Mouse (Mus musculus) gastrocnemius, postnatal 25 days (tissue): ENCODE results near the gene Ostn. TPM values are rescaled to one million over a fixed set of nuclear protein-coding genes. Genes with fewer than 3 reads are reported as not detected.
A peak's percentile ranks its signal among the peaks of the same experiment; 100 is the strongest.

ENCODE experiments used
- DNase-seq: peaks from one replicate; pipeline ENCODE4 v3.0.0; 2022
- total RNA-seq, 2 experiments: library from RNA; stranded (reverse); gene quantifications; 1 replicate in 1 of 2; 2 replicates in 1 of 2; pipeline ENCODE4 v1.2.3; 2021

Gene Ostn
- total RNA-seq, 2 experiments from 2014 or later: 1.4 to 2.7 TPM

- DNase-seq: no peak
Measured at GRCm38 (mm10) chr16:27387634-27388611, 80.6 kb downstream of the Ostn start.

GRCm38 (mm10) chr16:27388761-27389451 is 81.6 kb downstream of the Ostn start, which contains the start of gene Ccdc50:
TSS of gene Ccdc50 (plus strand) at chr16:27388869.
- DNase-seq: peak; percentile 81

- DNase-seq: peak; percentile 18
Measured at GRCm38 (mm10) chr16:27389534-27390282, 82.4 kb downstream of the Ostn start.

- DNase-seq: no peak
Measured at GRCm38 (mm10) chr16:27390306-27390705, 83.0 kb downstream of the Ostn start.

- no peak for DNase-seq
Measured at GRCm38 (mm10) chr16:27391845-27392244, 84.6 kb downstream of the Ostn start.

- DNase-seq: no peak
Measured at GRCm38 (mm10) chr16:27395251-27396037, 88.2 kb downstream of the Ostn start.

GRCm38 (mm10) chr16:27396951-27397350 is 89.7 kb downstream of the Ostn start:
- DNase-seq: no peak

GRCm38 (mm10) chr16:27399026-27399718 is 91.9 kb downstream of the Ostn start:
- no peak for DNase-seq

GRCm38 (mm10) chr16:27399719-27400253 is 92.5 kb downstream of the Ostn start:
- DNase-seq: no peak

Other genes starting within 250 kb of the Ostn start
- gene Uts2b, start 62.8 kb downstream of the Ostn start, total RNA-seq: not detected
- gene Ccdc50, start 81.4 kb downstream of the Ostn start, total RNA-seq: 10 to 100 TPM; 51.8 to 71.9 TPM